Mouse (Mus musculus) monocyte, adult 5-6 weeks (primary cell): Measurements from ENCODE around the gene Tle2. TPM values are rescaled to one million over a fixed set of nuclear protein-coding genes. Genes with fewer than 3 reads are reported as not detected.
A peak's percentile ranks its signal among the peaks of the same experiment; 100 is the strongest.

ENCODE experiments used
- ATAC-seq: fragments of 153-309, 156-312 bp; replicated peaks from 2 replicates; pipeline ENCODE4 v1.8.0; 2017; ENCODE audit warnings: mild to moderate bottlenecking; ENCODE audit not compliant: low TSS enrichment, insufficient number of reproducible peaks, severe bottlenecking, poor library complexity, low FRiP score
- total RNA-seq: library from RNA; stranded (forward); fragments of 200-1000, 200-491, 200-594 nt; gene quantifications from 3 replicates; pipeline ENCODE4 v1.2.3, GENCODE M21; 2017

Tle2 gene
- total RNA-seq: 2.0 to 3.2 TPM (median 2.7 TPM) in 3 replicates

- no peak for ATAC-seq
Measured at GRCm38 (mm10) chr10:81574081-81575056, at the start of gene Tle2. Tle2 (plus strand) TSS chr10:81574561.

- no peak for ATAC-seq
Measured at GRCm38 (mm10) chr10:81525017-81525694, 49.2 kb upstream of the Tle2 start.

- ATAC-seq: peak; percentile 65
Measured at GRCm38 (mm10) chr10:81526779-81527178, 47.6 kb upstream of the Tle2 start.

- no peak for ATAC-seq
Measured at GRCm38 (mm10) chr10:81534826-81535225, 39.5 kb upstream of the Tle2 start.

GRCm38 (mm10) chr10:81536734-81537133 lies 37.6 kb upstream of the Tle2 start:
- no peak for ATAC-seq

GRCm38 (mm10) chr10:81537429-81537828 lies 36.9 kb upstream of the Tle2 start:
- ATAC-seq: no peak

- ATAC-seq: 0 out of 2 replicates have a peak, but pooled peaks have one; percentile 4
Measured at GRCm38 (mm10) chr10:81538321-81539048, 35.9 kb upstream of the Tle2 start.

GRCm38 (mm10) chr10:81541363-81541762 lies 33.0 kb upstream of the Tle2 start:
- ATAC-seq: no peak

GRCm38 (mm10) chr10:81541803-81542202 lies 32.6 kb upstream of the Tle2 start:
- no peak for ATAC-seq

- ATAC-seq: no peak
Measured at GRCm38 (mm10) chr10:81542727-81543460, 31.5 kb upstream of the Tle2 start.

GRCm38 (mm10) chr10:81543633-81544032 lies 30.7 kb upstream of the Tle2 start:
- ATAC-seq: no peak

GRCm38 (mm10) chr10:81544296-81545160 lies 29.8 kb upstream of the Tle2 start:
- ATAC-seq: no peak

GRCm38 (mm10) chr10:81545161-81545747 lies 29.1 kb upstream of the Tle2 start, which contains the start of gene Gna11:
Gna11 (minus strand) TSS chr10:81545190.
- peak; percentile 82 for ATAC-seq

- no peak for ATAC-seq
Measured at GRCm38 (mm10) chr10:81546332-81546731, 28.0 kb upstream of the Tle2 start.

- no peak for ATAC-seq
Measured at GRCm38 (mm10) chr10:81546788-81547571, 27.4 kb upstream of the Tle2 start.

GRCm38 (mm10) chr10:81548944-81549343 lies 25.4 kb upstream of the Tle2 start:
- ATAC-seq: no peak
